ENCODE assay signal across 9 mouse cellular contexts in genomic region chr6:83172240-83172920, GRCm38 (mm10). TPM values are rescaled to one million over a fixed set of nuclear protein-coding genes. Genes with fewer than 3 reads are reported as not detected.
A peak's percentile ranks its signal among the peaks of the same experiment; 100 is the strongest.
DNase-seq lines count a peak whose midpoint lies in the region; ATAC-seq and TF ChIP-seq lines count a peak whose summit lies in the region.
"Had no signal": no experiment of that assay in that cellular context is flagged by ENCODE, and none has a peak within 500 bp of the region (broad histone marks: within the 10 kb centered on the region; RNA-seq: fewer than 3 reads in every experiment).

No protein-coding gene starts in this region.

- TF ChIP-seq POLR2A in cerebellum, adult 2 months (IDR thresholded peaks at IDR 0.05; ENCODE audit: borderline replicate concordance, insufficient read depth, low read length) = peak; percentile 61; the same call in 1 of the 2 replicates

- peaks cover 33% of the 10 kb centered on the region for H3K4me1 ChIP-seq in cerebellum, adult 2 months (ENCODE audit: control insufficient read depth, insufficient read depth, low read length)
- H3K4me1 ChIP-seq in hindbrain, embryonic 12.5 days = peaks cover 19% of the 10 kb centered on the region
- H3K4me1 ChIP-seq in midbrain, embryonic 12.5 days = peaks cover 6% of the 10 kb centered on the region

- ATAC-seq in hindbrain, embryonic 12.5 days (ENCODE audit: low FRiP score) = peak; percentile 60
- ATAC-seq in midbrain, embryonic 12.5 days (ENCODE audit: low FRiP score, low read depth) = no peak

- WGBS in cerebellum, adult 2 months = 23% methylated on average over 9 of the region's 9 CpGs
- 57% methylated on average over 9 of the region's 9 CpGs for WGBS in hindbrain, embryonic 12.5 days
- WGBS in midbrain, embryonic 12.5 days = 49% methylated on average over 9 of the region's 9 CpGs

- H3K9me3 ChIP-seq in hindbrain, embryonic 12.5 days (replicated peaks) = no peaks in the 10 kb centered on the region
- no peaks in the 10 kb centered on the region for H3K9me3 ChIP-seq in midbrain, embryonic 12.5 days

- peak; percentile 95 for DNase-seq in brain, adult 2 months (ENCODE audit: low read depth, low spot score)
- DNase-seq in cerebellum, adult 2 months = peak; percentile 74 to 78
- no peak for DNase-seq in lung, postnatal 25 days (ENCODE audit: low spot score)
- no peak for DNase-seq in thymus, postnatal 4 days
- no peak for DNase-seq in adrenal gland, postnatal 14 days
- DNase-seq: lung, embryonic 14.5 days had no signal

- peak overlapping the region; percentile 37 for H3K4me2 ChIP-seq in hindbrain, embryonic 12.5 days (replicated peaks)
- H3K4me2 ChIP-seq in midbrain, embryonic 12.5 days (replicated peaks) = peak overlapping the region; percentile 35; the same call in 1 of the 2 replicates
- H3K4me2 ChIP-seq: lung, embryonic 14.5 days had no signal

- H3K4me3 ChIP-seq in cerebellum, adult 2 months (replicated peaks; ENCODE audit: insufficient read depth, low read depth, low read length) = peak overlapping the region; percentile 59
- peak overlapping the region; percentile 24 for H3K4me3 ChIP-seq in hindbrain, embryonic 12.5 days
- H3K4me3 ChIP-seq in midbrain, embryonic 12.5 days = peak overlapping the region; percentile 27

- TF ChIP-seq CTCF in cerebellum, adult 2 months (IDR thresholded peaks at IDR 0.05; ENCODE audit: borderline replicate concordance, insufficient read depth, low read depth, low read length) = no peak

- H3K27ac ChIP-seq in cerebellum, adult 2 months (ENCODE audit: insufficient read depth, low read length) = peak overlapping the region; percentile 1
- peak overlapping the region; percentile 70 for H3K27ac ChIP-seq in hindbrain, embryonic 12.5 days
- H3K27ac ChIP-seq in midbrain, embryonic 12.5 days (replicated peaks) = peak overlapping the region; percentile 46; the same call in 1 of the 2 replicates

- H3K36me3 ChIP-seq in hindbrain, embryonic 12.5 days = no peaks in the 10 kb centered on the region
- no peaks in the 10 kb centered on the region; the same call in 1 of the 2 replicates for H3K36me3 ChIP-seq in midbrain, embryonic 12.5 days

- peak overlapping the region; percentile 32 for H3K9ac ChIP-seq in hindbrain, embryonic 12.5 days
- H3K9ac ChIP-seq in midbrain, embryonic 12.5 days (replicated peaks) = peak overlapping the region; percentile 31
- H3K9ac ChIP-seq: lung, embryonic 14.5 days had no signal

- no peaks in the 10 kb centered on the region for H3K27me3 ChIP-seq in cerebellum, adult 2 months (ENCODE audit: control insufficient read depth, insufficient read depth, low read length)
- H3K27me3 ChIP-seq in hindbrain, embryonic 12.5 days = no peaks in the 10 kb centered on the region
- H3K27me3 ChIP-seq in midbrain, embryonic 12.5 days = no peaks in the 10 kb centered on the region

RNA-seq across cellular contexts. Expression of gene Dctn1, which starts 6.7 kb away (rescaled TPM):
- 394 and 406 TPM in 2 replicates for polyA plus RNA-seq in cerebellum, adult 2 months (2012; rRNA removed)
- polyA plus RNA-seq in hindbrain, embryonic 12.5 days (2016; fragmentation: Nextera tagmentation; extraction: Ambion mirVana) = 158 and 168 TPM in 2 replicates
- 148 and 156 TPM in 2 replicates for polyA plus RNA-seq in midbrain, embryonic 12.5 days (2016; fragmentation: Nextera tagmentation; extraction: Ambion mirVana)
- total RNA-seq in adrenal gland, postnatal 14 days (2021) = 102 and 126 TPM in 2 replicates

RNA-seq across cellular contexts. Expression of gene 1700003E16Rik, which starts 16.2 kb away (rescaled TPM):
- 6.6 and 8.1 TPM in 2 replicates for polyA plus RNA-seq in cerebellum, adult 2 months (2012; rRNA removed)
- polyA plus RNA-seq in hindbrain, embryonic 12.5 days (2016; fragmentation: Nextera tagmentation; extraction: Ambion mirVana) = 4.4 and 5.2 TPM in 2 replicates
- 2.6 and 2.7 TPM in 2 replicates for polyA plus RNA-seq in midbrain, embryonic 12.5 days (2016; fragmentation: Nextera tagmentation; extraction: Ambion mirVana)
- 0.33 and 0.34 TPM in 2 replicates for total RNA-seq in adrenal gland, postnatal 14 days (2021)
- total RNA-seq: neutrophil, adult 5-6 weeks had no signal

RNA-seq across cellular contexts. Expression of gene Wdr54, which starts 16.2 kb away (rescaled TPM):
- 22.7 and 29.1 TPM in 2 replicates for polyA plus RNA-seq in cerebellum, adult 2 months (2012; rRNA removed)
- polyA plus RNA-seq in hindbrain, embryonic 12.5 days (2016; fragmentation: Nextera tagmentation; extraction: Ambion mirVana) = 11.2 and 11.5 TPM in 2 replicates
- 11.2 and 13.3 TPM in 2 replicates for polyA plus RNA-seq in midbrain, embryonic 12.5 days (2016; fragmentation: Nextera tagmentation; extraction: Ambion mirVana)
- 1.5 and 2.9 TPM in 2 replicates for total RNA-seq in adrenal gland, postnatal 14 days (2021)
- total RNA-seq: neutrophil, adult 5-6 weeks had no signal

RNA-seq across cellular contexts. Expression of gene Rtkn, which starts 37.1 kb away (rescaled TPM):
- 88.8 and 97.2 TPM in 2 replicates for polyA plus RNA-seq in cerebellum, adult 2 months (2012; rRNA removed)
- polyA plus RNA-seq in hindbrain, embryonic 12.5 days (2016; fragmentation: Nextera tagmentation; extraction: Ambion mirVana) = 40.7 and 42.6 TPM in 2 replicates
- 31.9 and 39.5 TPM in 2 replicates for polyA plus RNA-seq in midbrain, embryonic 12.5 days (2016; fragmentation: Nextera tagmentation; extraction: Ambion mirVana)
- 9.1 and 13.6 TPM in 2 replicates for total RNA-seq in adrenal gland, postnatal 14 days (2021)
- total RNA-seq: neutrophil, adult 5-6 weeks had no signal

RNA-seq across cellular contexts. Expression of gene Ino80b, which starts 47.1 kb away (rescaled TPM):
- 25.1 and 25.3 TPM in 2 replicates for polyA plus RNA-seq in cerebellum, adult 2 months (2012; rRNA removed)
- 19.6 and 19.9 TPM in 2 replicates for polyA plus RNA-seq in hindbrain, embryonic 12.5 days (2016; fragmentation: Nextera tagmentation; extraction: Ambion mirVana)
- polyA plus RNA-seq in midbrain, embryonic 12.5 days (2016; fragmentation: Nextera tagmentation; extraction: Ambion mirVana) = 18.4 and 19.4 TPM in 2 replicates
- 19.3 and 22.5 TPM in 2 replicates for total RNA-seq in adrenal gland, postnatal 14 days (2021)

Comparison
In these comparisons a context has a peak if more than half of its experiments do, and no peak if none do; other contexts are left out.
1. DNase-seq: peak in brain, adult 2 months (single experiment) and cerebellum, adult 2 months (2 of 2); none in lung, postnatal 25 days (single experiment), thymus, postnatal 4 days (single experiment) and adrenal gland, postnatal 14 days (single experiment).
2. H3K27ac ChIP-seq: peak in every context shown above with its lines; median percentile 70 in hindbrain, embryonic 12.5 days; 46 in midbrain, embryonic 12.5 days; 1 in cerebellum, adult 2 months.
3. Peak in every context shown above with its lines, with median percentiles within 50 percentile points of each other: H3K4me3 ChIP-seq.